In the genomic region with DNA sequence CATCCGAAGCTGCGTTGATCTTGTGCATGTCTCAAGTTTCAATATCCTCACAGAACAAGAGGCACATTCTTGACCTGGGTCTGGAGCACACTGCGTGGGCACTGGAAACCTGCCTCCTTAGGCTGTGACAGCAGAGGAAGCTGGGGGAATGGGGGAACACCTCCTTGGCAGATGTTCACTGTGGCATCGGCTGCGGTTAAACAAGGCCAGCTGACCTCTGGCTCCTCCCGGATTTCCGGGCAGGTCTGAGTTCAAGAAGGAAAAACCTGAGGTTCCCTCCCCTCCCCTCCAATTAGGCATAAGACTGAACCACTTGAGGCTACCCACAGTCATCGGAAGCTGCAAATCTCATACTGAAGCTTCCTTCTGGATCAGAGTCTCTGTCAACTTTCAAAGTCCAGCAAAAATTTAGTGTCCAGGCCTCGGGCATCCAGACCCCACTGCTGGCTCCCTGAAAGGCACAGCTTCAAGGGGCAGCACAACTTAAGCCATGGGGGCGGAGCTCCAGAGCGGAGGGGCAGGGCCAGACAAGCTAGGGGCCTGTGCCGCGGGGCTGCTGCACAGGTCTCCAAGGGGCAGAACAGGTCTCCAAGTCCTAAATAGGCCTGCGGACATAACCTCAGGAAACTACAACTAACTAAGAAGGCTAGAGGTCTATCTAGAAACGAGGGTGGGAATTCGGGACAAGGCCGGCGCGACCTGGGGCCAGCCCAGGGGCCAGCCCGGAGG, we compare ENCODE assay signal across 8 mouse cellular contexts. TPM values are rescaled to one million over a fixed set of nuclear protein-coding genes. Genes with fewer than 3 reads are reported as not detected.
A peak's percentile ranks its signal among the peaks of the same experiment; 100 is the strongest.
DNase-seq lines count a peak whose midpoint lies in the region; ATAC-seq and TF ChIP-seq lines count a peak whose summit lies in the region.

No protein-coding gene starts in this region.

- no peak for TF ChIP-seq CTCF in testis, adult 2 months (IDR thresholded peaks at IDR 0.05; ENCODE audit: control insufficient read depth, insufficient read depth, insufficient replicate concordance, low read depth, low read length)
- TF ChIP-seq CTCF in lung, postnatal 0 days (IDR thresholded peaks at IDR 0.05): no peak
- TF ChIP-seq CTCF in stomach, postnatal 0 days (IDR thresholded peaks at IDR 0.05; ENCODE audit: low read depth): no peak

- peak overlapping the region; percentile 97 for H3K4me2 ChIP-seq in hindbrain, embryonic 15.5 days
- peak overlapping the region; percentile 56 for H3K4me2 ChIP-seq in lung, postnatal 0 days (replicated peaks; ENCODE audit: low read depth, low read length)
- H3K4me2 ChIP-seq in stomach, postnatal 0 days (replicated peaks; ENCODE audit: low read depth): peak overlapping the region; percentile 58

- H3K27me3 ChIP-seq in testis, adult 2 months (ENCODE audit: control insufficient read depth, insufficient read depth, low read length): no peaks in the 10 kb centered on the region
- peaks cover 7% of the 10 kb centered on the region; the same call in 1 of the 2 replicates for H3K27me3 ChIP-seq in hindbrain, embryonic 15.5 days
- H3K27me3 ChIP-seq in lung, postnatal 0 days (replicated peaks; ENCODE audit: insufficient read depth, low read length): no peaks in the 10 kb centered on the region
- H3K27me3 ChIP-seq in stomach, postnatal 0 days (ENCODE audit: control insufficient read depth, insufficient read depth, low read length): no peaks in the 10 kb centered on the region

- H3K4me1 ChIP-seq in testis, adult 2 months (ENCODE audit: control insufficient read depth, insufficient read depth, low read length): peaks cover 36% of the 10 kb centered on the region
- peaks cover 36% of the 10 kb centered on the region for H3K4me1 ChIP-seq in hindbrain, embryonic 15.5 days (replicated peaks)
- peaks cover 12% of the 10 kb centered on the region; the same call in 1 of the 2 replicates for H3K4me1 ChIP-seq in lung, postnatal 0 days (ENCODE audit: insufficient read depth, low read depth, low read length)
- peaks cover 12% of the 10 kb centered on the region for H3K4me1 ChIP-seq in stomach, postnatal 0 days (replicated peaks; ENCODE audit: control insufficient read depth, insufficient read depth)

- H3K27ac ChIP-seq in testis, adult 2 months (ENCODE audit: control insufficient read depth, insufficient read depth, low read depth, low read length): peak overlapping the region; percentile 65
- H3K27ac ChIP-seq in hindbrain, embryonic 15.5 days (replicated peaks): no peak overlapping the region; the same call in 1 of the 2 replicates
- H3K27ac ChIP-seq in lung, postnatal 0 days (ENCODE audit: low read length): peak overlapping the region; percentile 77
- H3K27ac ChIP-seq in stomach, postnatal 0 days (replicated peaks): peak overlapping the region; percentile 84

- no peaks in the 10 kb centered on the region for H3K36me3 ChIP-seq in testis, adult 2 months (ENCODE audit: control insufficient read depth, insufficient read depth, low read length)
- no peaks in the 10 kb centered on the region for H3K36me3 ChIP-seq in hindbrain, embryonic 15.5 days
- H3K36me3 ChIP-seq in lung, postnatal 0 days (ENCODE audit: insufficient read depth, low read length): no peaks in the 10 kb centered on the region
- H3K36me3 ChIP-seq in stomach, postnatal 0 days (ENCODE audit: control insufficient read depth, insufficient read depth, low read length): no peaks in the 10 kb centered on the region

- no peaks in the 10 kb centered on the region for H3K9me3 ChIP-seq in hindbrain, embryonic 15.5 days
- H3K9me3 ChIP-seq in lung, postnatal 0 days (ENCODE audit: low read length): no peaks in the 10 kb centered on the region
- no peaks in the 10 kb centered on the region for H3K9me3 ChIP-seq in stomach, postnatal 0 days (ENCODE audit: control insufficient read depth, low read length)

- TF ChIP-seq EP300 in lung, postnatal 0 days (IDR thresholded peaks at IDR 0.05): no peak
- TF ChIP-seq EP300 in stomach, postnatal 0 days (optimal IDR thresholded peaks at IDR 0.05): no peak

- peak overlapping the region; percentile 52 for H3K4me3 ChIP-seq in testis, adult 2 months (ENCODE audit: control insufficient read depth, low read depth, low read length)
- peak overlapping the region; percentile 61 for H3K4me3 ChIP-seq in hindbrain, embryonic 15.5 days
- peak overlapping the region; percentile 38 for H3K4me3 ChIP-seq in lung, postnatal 0 days (ENCODE audit: low read depth, low read length)
- peak overlapping the region; percentile 64 for H3K4me3 ChIP-seq in stomach, postnatal 0 days (ENCODE audit: low read depth, low read length)

- H3K9ac ChIP-seq in hindbrain, embryonic 15.5 days: no peak overlapping the region
- no peak overlapping the region for H3K9ac ChIP-seq in lung, postnatal 0 days (replicated peaks; ENCODE audit: low read depth)
- peak overlapping the region; percentile 60 for H3K9ac ChIP-seq in stomach, postnatal 0 days (ENCODE audit: low read length)

- 14% methylated on average over 20 of the region's 20 CpGs for WGBS in hindbrain, embryonic 15.5 days
- 7% methylated on average over 20 of the region's 20 CpGs for WGBS in lung, postnatal 0 days
- 13% methylated on average over 20 of the region's 20 CpGs for WGBS in stomach, postnatal 0 days

- peak; percentile 78 to 87 for DNase-seq in adrenal gland, postnatal 36 days
- DNase-seq in adrenal gland, postnatal 14 days: no peak
- DNase-seq in testis, postnatal 14 days (ENCODE audit: low spot score): no peak
- DNase-seq in lung, postnatal 0 days (ENCODE audit: low spot score): no peak
- no peak for DNase-seq in stomach, postnatal 0 days (ENCODE audit: low spot score)
- no peak for DNase-seq in adrenal gland, adult 18-20 months (ENCODE audit: low spot score in 2 of 2)

- TF ChIP-seq POLR2A in testis, adult 2 months (IDR thresholded peaks at IDR 0.05; ENCODE audit: control insufficient read depth, low read depth, low read length): 0 out of 2 replicates have a peak, but pooled peaks have one; percentile 1

- peak; percentile 17 for ATAC-seq in hindbrain, embryonic 15.5 days (ENCODE audit: low FRiP score, low read depth)
- peak; percentile 11 for ATAC-seq in lung, postnatal 0 days
- peak; percentile 16 for ATAC-seq in stomach, postnatal 0 days (ENCODE audit: low FRiP score, low TSS enrichment)

RNA-seq across cellular contexts. Expression of gene Zfpm1, which starts 1.2 kb away (rescaled TPM):
- 10 to 100 TPM; 14.0 to 15.5 TPM for total RNA-seq in adrenal gland, postnatal 36 days (2021)
- 23.6 and 24.6 TPM in 2 replicates for total RNA-seq in adrenal gland, postnatal 14 days (2021)
- polyA plus RNA-seq in testis, adult 2 months (2012; rRNA removed): 35.2 and 35.7 TPM in 2 replicates
- 1.4 and 2.3 TPM in 2 replicates for polyA plus RNA-seq in hindbrain, embryonic 15.5 days (2015; fragmentation: Nextera tagmentation; extraction: Ambion mirVana)
- polyA plus RNA-seq in lung, postnatal 0 days (2015; fragmentation: Nextera tagmentation; extraction: Ambion mirVana): 1.5 and 1.7 TPM in 2 replicates
- 2.3 and 2.8 TPM in 2 replicates for polyA plus RNA-seq in stomach, postnatal 0 days (2015; fragmentation: Nextera tagmentation; extraction: Ambion mirVana)
- 10 to 100 TPM; 11.8 to 14.2 TPM for total RNA-seq in adrenal gland, adult 18-20 months (2021)

Comparison
In these comparisons a context has a peak if more than half of its experiments do, and no peak if none do; other contexts are left out.
1. DNase-seq: peak in adrenal gland, postnatal 36 days (2 of 2); none in adrenal gland, postnatal 14 days (single experiment), testis, postnatal 14 days (single experiment), lung, postnatal 0 days (single experiment), stomach, postnatal 0 days (single experiment) and adrenal gland, adult 18-20 months (0 of 2).
2. Peak in every context shown above with its lines, with median percentiles within 50 percentile points of each other: H3K4me3 ChIP-seq, ATAC-seq and H3K4me2 ChIP-seq.